Mouse (Mus musculus) CH12.LX (cell line): ENCODE measurements around the gene AU015836.
"Not testable (repeated sequence)": the region's sequence is repeated elsewhere in the genome, so short reads cannot be mapped to it uniquely, and the experiment has no call there.

Experiments
- CHD2 ChIP-seq: IDR thresholded peaks from 2 replicates; pipeline ENCODE4 v1.6.1; 2011; ENCODE audit warnings: low read length, improper control_type of control experiment
- CTCF ChIP-seq, 2 experiments: IDR thresholded peaks in 1 of 2; conservative IDR thresholded peaks in 1 of 2; 2 replicates each; pipeline ENCODE4 v1.5.1; 2011 to 2012; ENCODE audit warnings: low read depth in 2 of 2, low read length in 2 of 2, improper control_type of control experiment in 1 of 2, inconsistent platforms in 1 of 2, mild to moderate bottlenecking in 1 of 2, moderate library complexity in 1 of 2
- EP300 ChIP-seq: IDR thresholded peaks from 2 replicates; pipeline ENCODE4 v1.6.1; 2011; ENCODE audit warnings: low read length, improper control_type of control experiment
- MEF2A ChIP-seq: IDR thresholded peaks from 2 replicates; pipeline ENCODE4 v1.6.1; 2014; ENCODE audit warnings: low read depth, mild to moderate bottlenecking, inconsistent platforms, low read length, improper control_type of control experiment, borderline replicate concordance
- NELFE ChIP-seq: IDR thresholded peaks from 2 replicates; pipeline ENCODE4 v1.6.1; 2011; ENCODE audit warnings: low read depth, low read length, improper control_type of control experiment
- PAX5 ChIP-seq: IDR thresholded peaks from 2 replicates; pipeline ENCODE4 v1.6.1; 2012; ENCODE audit warnings: low read length, inconsistent platforms, mixed read lengths
- TBP ChIP-seq: conservative IDR thresholded peaks from 2 replicates; pipeline ENCODE4 v1.6.1; 2011; ENCODE audit warnings: low read depth, low read length, improper control_type of control experiment
- USF1 ChIP-seq: IDR thresholded peaks from 2 replicates; pipeline ENCODE4 v1.6.1; 2014; ENCODE audit warnings: low read depth, mild to moderate bottlenecking, inconsistent platforms, low read length, improper control_type of control experiment
- USF2 ChIP-seq: conservative IDR thresholded peaks from 2 replicates; pipeline ENCODE4 v1.6.1; 2011; ENCODE audit warnings: low read depth, low read length, improper control_type of control experiment
- ZMIZ1 ChIP-seq: IDR thresholded peaks from 2 replicates; pipeline ENCODE4 v1.6.1; 2012; ENCODE audit warnings: low read depth, mild to moderate bottlenecking, inconsistent platforms, low read length, improper control_type of control experiment
- ZNF384 ChIP-seq: IDR thresholded peaks from 2 replicates; pipeline ENCODE4 v1.6.1; 2012; ENCODE audit warnings: low read depth, low read length, improper control_type of control experiment, inconsistent platforms

- TF ChIP-seq ZNF384; EP300; CTCF (conservative IDR thresholded peaks at IDR 0.05 in 1 of 2, IDR thresholded peaks at IDR 0.05 in 1 of 2; ENCODE audit: low read depth in 2 of 2, low read length in 2 of 2); TBP; ZMIZ1; PAX5; MEF2A; CHD2; USF1; NELFE; USF2: not testable (repeated sequence)
These were observed 16.6 kb downstream of the AU015836 start for GRCm38 (mm10) chrX:93985096-93985495.
